Mouse (Mus musculus): ENCODE data around the gene Arhgef12. TPM values are rescaled to one million over a fixed set of nuclear protein-coding genes. Genes with fewer than 3 reads are reported as not detected.
A peak's percentile ranks its signal among the peaks of the same experiment; 100 is the strongest.

Arhgef12 gene
- polyA plus RNA-seq, 1 experiment = 29.7 TPM

DNA sequence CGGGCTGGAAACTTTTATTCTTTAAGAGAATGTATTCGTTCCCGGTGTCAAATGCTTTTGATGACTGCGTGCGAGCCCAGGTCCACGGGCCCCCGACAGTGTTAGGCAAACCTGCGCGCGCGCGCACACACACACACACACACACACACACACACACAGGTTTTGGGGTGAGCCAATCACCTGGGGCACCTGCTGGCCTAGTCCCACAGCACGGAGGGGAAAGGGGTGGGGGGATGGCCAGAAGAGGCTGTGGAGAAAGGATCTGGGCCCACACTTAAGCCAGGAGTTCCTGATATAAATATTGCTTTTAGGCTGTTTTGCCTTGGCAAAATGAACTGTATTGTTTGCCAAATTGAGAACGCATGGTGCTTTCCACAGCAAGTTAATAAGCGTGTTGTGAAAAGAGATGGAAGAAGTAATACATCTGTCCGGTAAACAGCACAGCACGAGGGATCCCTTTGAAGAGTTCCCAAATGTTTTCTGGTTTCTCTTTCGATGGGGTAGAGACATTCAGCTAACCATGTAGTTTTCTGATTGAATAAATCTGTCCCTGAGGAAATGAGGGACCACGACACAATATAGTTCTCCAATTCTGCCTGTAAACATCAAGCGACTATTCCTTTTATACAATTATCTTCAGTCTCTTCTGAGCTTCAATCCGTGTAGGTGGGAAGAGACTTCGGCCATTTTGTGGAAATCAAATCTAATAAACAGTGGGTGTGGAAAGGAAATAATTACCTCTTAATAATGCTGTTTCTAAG is 433 bp downstream of the Arhgef12 start:
- WGBS = 11% methylated on average over 22 of the region's 22 CpGs
- no peak for TF ChIP-seq CTCF (IDR thresholded peaks at IDR 0.05; ENCODE audit: control insufficient read depth, insufficient read depth, low read length)
- TF ChIP-seq POLR2A (IDR thresholded peaks at IDR 0.05; ENCODE audit: borderline replicate concordance, control insufficient read depth, low read depth, low read length) = no peak
- H3K4me1 ChIP-seq (ENCODE audit: control insufficient read depth, insufficient read depth, low read length) = no peaks in the 10 kb centered on the region
- peak overlapping the region; percentile 69 for H3K4me3 ChIP-seq (replicated peaks; ENCODE audit: control insufficient read depth, low read depth, low read length)
- peak overlapping the region; percentile 87; the same call in 1 of the 2 replicates for H3K27ac ChIP-seq (ENCODE audit: control insufficient read depth, insufficient read depth, low read depth, low read length, poor library complexity)

DNA sequence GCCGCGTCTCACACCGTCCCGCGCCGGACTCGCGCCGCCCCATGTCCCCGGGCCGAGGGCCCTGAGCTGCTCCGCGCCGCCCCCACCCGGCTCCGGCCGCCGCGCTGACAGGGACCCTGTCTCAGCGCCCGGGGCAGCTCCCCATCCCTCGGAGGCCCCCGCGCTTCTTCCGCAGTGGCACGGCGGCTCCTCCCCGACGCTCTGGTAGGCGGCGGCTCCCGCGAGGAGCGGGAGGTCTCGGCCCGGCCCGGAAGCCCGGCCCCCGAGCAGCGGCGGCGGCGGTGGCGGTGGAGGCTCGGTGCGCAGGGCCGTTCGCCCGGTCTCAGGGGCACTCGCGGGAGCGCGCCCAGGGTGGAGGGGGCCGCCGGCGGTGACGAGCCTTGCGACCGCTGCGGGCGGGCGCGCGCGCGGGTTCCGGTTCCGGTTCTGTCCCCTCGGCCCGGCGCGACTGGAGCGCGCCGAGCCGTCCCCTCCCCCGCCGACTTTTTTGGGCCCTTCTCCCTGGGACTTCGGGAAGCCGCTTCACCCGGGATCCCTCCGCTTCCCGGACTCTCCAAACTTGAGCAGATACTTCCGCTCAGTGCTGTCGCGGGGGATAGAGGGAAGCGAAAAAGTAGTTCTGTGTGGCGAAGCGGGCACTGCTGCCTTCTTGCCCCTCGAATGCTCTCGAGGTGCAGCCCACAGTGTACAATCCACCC is 1.2 kb downstream of the Arhgef12 start:
- TF ChIP-seq POLR2A (IDR thresholded peaks at IDR 0.05; ENCODE audit: borderline replicate concordance, control insufficient read depth, low read depth, low read length) (peak; percentile 24; the same call in 1 of the 2 replicates), CTCF (IDR thresholded peaks at IDR 0.05; ENCODE audit: control insufficient read depth, insufficient read depth, low read length) (no peak)
- peak overlapping the region; percentile 87 for H3K27ac ChIP-seq (ENCODE audit: control insufficient read depth, insufficient read depth, low read depth, low read length, poor library complexity)
- H3K4me1 ChIP-seq (ENCODE audit: control insufficient read depth, insufficient read depth, low read length) = no peaks in the 10 kb centered on the region
- under 1% methylated on average over 81 of the region's 91 CpGs for WGBS
- peak overlapping the region; percentile 69 for H3K4me3 ChIP-seq (replicated peaks; ENCODE audit: control insufficient read depth, low read depth, low read length)

DNA sequence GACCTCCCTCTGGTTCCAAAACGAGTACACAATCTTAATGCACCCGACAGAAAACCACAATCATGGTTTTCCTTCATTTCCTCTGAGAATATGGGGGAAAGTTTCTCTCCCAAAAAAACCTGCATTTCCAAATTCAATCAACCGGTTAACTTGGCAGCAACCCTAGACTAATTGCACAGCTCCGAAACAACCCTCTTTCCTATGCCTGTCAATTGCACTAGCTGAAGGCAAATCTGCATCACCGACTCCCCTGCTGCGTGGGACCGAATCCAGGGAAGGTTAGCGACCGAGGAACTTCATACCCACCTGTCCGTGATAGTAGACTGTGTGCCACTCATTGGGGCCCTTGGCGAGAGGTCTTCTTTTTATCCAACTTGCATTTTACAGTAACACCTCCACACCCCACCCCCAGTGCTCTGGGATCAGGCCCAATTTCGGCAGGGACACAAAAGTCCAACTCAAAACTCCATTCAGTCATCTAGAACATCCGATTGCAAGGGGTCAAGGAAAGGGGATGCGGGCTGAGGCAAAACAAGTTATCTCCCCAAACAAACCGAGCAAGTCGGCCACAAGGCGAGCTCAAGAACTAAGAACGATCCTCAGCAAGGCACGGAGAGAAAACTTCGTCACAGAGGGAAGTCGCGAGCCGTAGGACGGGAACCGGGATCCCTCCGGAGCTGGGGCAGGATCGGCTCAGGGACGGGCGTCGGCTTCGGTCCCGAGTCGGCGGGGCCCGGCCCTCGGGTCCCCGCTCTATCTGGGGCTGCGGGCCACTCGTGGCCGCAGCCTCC is 2.0 kb downstream of the Arhgef12 start:
- under 1% methylated on average over 38 of the region's 40 CpGs for WGBS
- H3K4me1 ChIP-seq (ENCODE audit: control insufficient read depth, insufficient read depth, low read length) = no peaks in the 10 kb centered on the region
- peak overlapping the region; percentile 87 for H3K27ac ChIP-seq (ENCODE audit: control insufficient read depth, insufficient read depth, low read depth, low read length, poor library complexity)
- TF ChIP-seq CTCF (IDR thresholded peaks at IDR 0.05; ENCODE audit: control insufficient read depth, insufficient read depth, low read length) (no peak), POLR2A (IDR thresholded peaks at IDR 0.05; ENCODE audit: borderline replicate concordance, control insufficient read depth, low read depth, low read length) (no peak)
- H3K4me3 ChIP-seq (replicated peaks; ENCODE audit: control insufficient read depth, low read depth, low read length) = peak overlapping the region; percentile 72

DNA sequence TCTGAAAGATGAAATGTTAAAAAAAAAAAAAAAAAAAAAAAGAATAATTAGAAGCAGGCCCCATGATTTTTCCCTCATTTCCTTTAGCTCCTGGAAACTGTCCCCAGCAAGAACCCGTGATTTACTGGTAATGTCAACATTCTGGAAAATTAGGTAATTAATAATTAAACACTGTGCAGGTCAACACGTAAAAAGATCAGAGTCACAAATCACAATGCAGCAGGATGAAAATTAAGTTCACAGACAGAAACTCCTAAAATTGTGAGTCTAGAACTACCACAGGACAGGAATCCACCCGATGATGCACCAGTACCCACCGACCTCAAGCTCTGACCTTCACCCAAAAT is 2.5 kb downstream of the Arhgef12 start:
- H3K4me1 ChIP-seq (ENCODE audit: control insufficient read depth, insufficient read depth, low read length) = no peaks in the 10 kb centered on the region

DNA sequence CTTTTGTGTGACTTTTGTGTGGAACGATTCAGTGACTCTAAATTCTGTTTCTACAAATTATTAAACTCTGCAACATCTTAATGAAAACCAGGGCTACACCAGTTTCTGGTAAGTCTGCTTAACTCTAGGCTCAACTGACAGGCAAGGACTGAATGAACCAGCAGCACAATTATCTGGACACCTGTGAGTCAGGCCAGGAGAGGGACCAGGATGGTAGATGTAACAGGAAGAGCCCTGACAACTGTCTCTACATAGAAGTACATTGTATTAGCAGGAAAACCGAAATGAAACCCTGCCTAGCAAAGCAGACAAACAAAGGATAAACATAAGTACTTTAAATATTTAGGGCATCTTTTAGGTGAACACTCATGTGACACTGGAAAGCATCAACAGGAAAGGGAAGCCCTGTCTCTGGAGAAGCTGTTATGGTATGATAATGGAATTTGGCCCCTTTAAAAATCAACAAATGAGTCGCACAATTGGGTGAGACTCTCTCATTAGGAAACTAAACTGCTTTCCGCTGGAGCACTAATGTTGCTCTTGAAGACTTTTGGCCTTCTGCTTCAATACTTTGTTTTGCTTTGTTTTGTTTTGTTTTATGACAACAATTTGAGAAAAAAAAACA is 3.3 kb downstream of the Arhgef12 start:
- Histone ChIP-seq H3K4me1 (ENCODE audit: control insufficient read depth, insufficient read depth, low read length) (no peaks in the 10 kb centered on the region; the same call in 1 of the 2 replicates), H3K27ac (ENCODE audit: control insufficient read depth, insufficient read depth, low read depth, low read length, poor library complexity) (no peak overlapping the region), H3K4me3 (replicated peaks; ENCODE audit: control insufficient read depth, low read depth, low read length) (peak overlapping the region; percentile 58)
- 61% methylated on average over 4 of the region's 4 CpGs for WGBS
- TF ChIP-seq CTCF (IDR thresholded peaks at IDR 0.05; ENCODE audit: control insufficient read depth, insufficient read depth, low read length) (no peak), POLR2A (IDR thresholded peaks at IDR 0.05; ENCODE audit: borderline replicate concordance, control insufficient read depth, low read depth, low read length) (no peak)

More for the DNA sequence above, 2.5 kb downstream of the Arhgef12 start:
- TF ChIP-seq POLR2A (IDR thresholded peaks at IDR 0.05; ENCODE audit: borderline replicate concordance, control insufficient read depth, low read depth, low read length) (no peak), CTCF (IDR thresholded peaks at IDR 0.05; ENCODE audit: control insufficient read depth, insufficient read depth, low read length) (no peak)
- no peak overlapping the region for H3K27ac ChIP-seq (ENCODE audit: control insufficient read depth, insufficient read depth, low read depth, low read length, poor library complexity)
- WGBS = 25% methylated on average over 4 of the region's 4 CpGs
- peak overlapping the region; percentile 72 for H3K4me3 ChIP-seq (replicated peaks; ENCODE audit: control insufficient read depth, low read depth, low read length)

DNA sequence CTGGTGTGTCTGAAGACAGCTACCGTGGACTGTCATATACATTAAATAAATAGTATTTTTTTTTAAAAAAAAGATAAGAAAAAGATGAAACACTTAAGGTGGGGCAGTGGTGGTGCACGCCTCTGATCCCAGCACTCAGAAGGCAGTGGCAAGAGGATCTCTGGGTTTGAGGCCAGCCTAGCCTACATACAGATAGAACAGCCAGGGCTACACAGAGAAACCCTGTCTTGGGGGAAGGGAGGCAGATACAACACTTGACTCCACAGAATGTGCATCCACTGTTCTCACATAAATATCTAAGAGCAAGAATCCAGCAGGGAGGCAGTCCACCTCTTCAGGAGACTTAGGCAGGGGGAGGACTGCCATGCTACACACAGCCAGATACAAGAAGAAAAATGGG is 4.1 kb downstream of the Arhgef12 start:
- Histone ChIP-seq H3K27ac (ENCODE audit: control insufficient read depth, insufficient read depth, low read depth, low read length, poor library complexity) (peak overlapping the region; percentile 58), H3K4me1 (ENCODE audit: control insufficient read depth, insufficient read depth, low read length) (no peaks in the 10 kb centered on the region; the same call in 1 of the 2 replicates), H3K4me3 (replicated peaks; ENCODE audit: control insufficient read depth, low read depth, low read length) (peak overlapping the region; percentile 45)
- TF ChIP-seq POLR2A (IDR thresholded peaks at IDR 0.05; ENCODE audit: borderline replicate concordance, control insufficient read depth, low read depth, low read length) (no peak), CTCF (IDR thresholded peaks at IDR 0.05; ENCODE audit: control insufficient read depth, insufficient read depth, low read length) (no peak)
- WGBS = 55% methylated on average over 2 of the region's 2 CpGs

DNA sequence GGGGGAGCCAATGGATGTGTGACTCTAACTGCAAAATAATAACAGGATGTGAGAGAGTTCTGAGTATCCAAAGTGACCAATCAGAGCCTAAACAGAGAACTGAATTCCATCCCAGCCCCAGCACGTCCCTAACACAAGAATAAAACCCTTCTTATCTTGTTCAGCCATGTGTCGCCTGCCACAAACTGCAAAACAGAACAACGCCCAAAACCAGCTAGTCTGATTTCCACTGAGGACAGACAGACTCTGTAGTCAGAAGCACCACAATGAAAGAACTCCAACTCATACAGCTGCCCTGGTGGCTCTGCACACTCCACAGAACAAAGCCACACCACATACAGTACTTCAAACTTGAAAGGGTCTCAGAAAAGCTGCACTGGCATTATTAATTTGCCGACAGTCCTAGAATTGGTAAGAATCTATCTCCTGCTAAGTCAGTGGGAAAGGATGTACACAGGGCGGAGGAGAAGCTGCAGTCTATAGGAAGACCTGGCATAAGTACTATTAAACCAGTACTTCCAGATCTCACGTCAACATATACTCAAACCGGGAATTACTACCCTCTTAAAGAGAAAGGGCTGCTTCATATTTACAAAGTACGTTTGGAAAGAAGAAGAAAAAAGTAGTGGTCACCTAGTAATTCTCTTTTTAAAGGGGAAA is 5.0 kb downstream of the Arhgef12 start:
- 51% methylated on average over 8 of the region's 8 CpGs for WGBS
- Histone ChIP-seq H3K4me3 (replicated peaks; ENCODE audit: control insufficient read depth, low read depth, low read length) (no peak overlapping the region), H3K27ac (ENCODE audit: control insufficient read depth, insufficient read depth, low read depth, low read length, poor library complexity) (peak overlapping the region; percentile 55; the same call in 1 of the 2 replicates), H3K4me1 (ENCODE audit: control insufficient read depth, insufficient read depth, low read length) (no peaks in the 10 kb centered on the region; the same call in 1 of the 2 replicates)
- TF ChIP-seq POLR2A (IDR thresholded peaks at IDR 0.05; ENCODE audit: borderline replicate concordance, control insufficient read depth, low read depth, low read length) (no peak), CTCF (IDR thresholded peaks at IDR 0.05; ENCODE audit: control insufficient read depth, insufficient read depth, low read length) (no peak)

Measured in bone marrow, adult 2 months (tissue).